Mouse (Mus musculus) macrophage (primary cell): ENCODE results near the gene Dppa3. TPM values are rescaled to one million over a fixed set of nuclear protein-coding genes. Genes with fewer than 3 reads are reported as not detected.

ENCODE experiments used
- H3K27ac ChIP-seq: fragments of 350-480 bp; formaldehyde crosslinking; 2 replicates; pipeline ENCODE4 v1.9.0; 2021
- H3K36me3 ChIP-seq: fragments of 350-480 bp; formaldehyde crosslinking; 2 replicates; pipeline ENCODE4 v1.9.0; 2021; ENCODE audit errors: inconsistent target
- H3K4me3 ChIP-seq: fragments of 350-480 bp; formaldehyde crosslinking; 2 replicates; pipeline ENCODE4 v1.9.0; 2021; ENCODE audit errors: inconsistent target
- H3K79me2 ChIP-seq: fragments of 350-480 bp; formaldehyde crosslinking; 2 replicates; pipeline ENCODE4 v1.9.0; 2021; ENCODE audit errors: inconsistent target
- WGBS: methylation state at CpG from one replicate; pipeline ENCODE4 v1.1.7; 2026; ENCODE audit warnings: inconsistent platforms; ENCODE audit not compliant: missing documents; 5-methylcytosine and 5-hydroxymethylcytosine counted together
- polyA plus RNA-seq: library from polyadenylated mRNA; stranded (reverse); fragments of 250-400 nt; gene quantifications from 3 replicates; pipeline ENCODE4 v1.2.4, GENCODE M21; 2018; ENCODE audit warnings: inconsistent platforms
- total RNA-seq, 78 experiments: library from RNA; depleted of rRNA; stranded (reverse); fragments of 250-400 nt; gene quantifications; 1 replicate in 9 of 78; 2 replicates in 24 of 78; 3 replicates in 43 of 78; 4 replicates in 2 of 78; pipeline ENCODE4 v1.2.4; 2018; ENCODE audit warnings: inconsistent platforms in 56 of 78

The Dppa3 gene
- total RNA-seq (2018; cell fraction: chromatin; rRNA removed), result 1 to 10 TPM in 6 of 26 experiments, not detected in 20; 1.1 to 3.8 (median 1.5) TPM
- 1 to 10 TPM in 5 of 26 experiments, under 1 TPM in 20, not detected in 1; 0.29 to 1.3 (median 0.58) TPM for total RNA-seq (2018; cell fraction: cytosol; rRNA removed)
- 1 to 10 TPM in 15 of 26 experiments, under 1 TPM in 2, not detected in 9; 0.86 to 5.5 (median 1.8) TPM for total RNA-seq (2018; cell fraction: nucleus; rRNA removed)
- 1.3 to 3.4 TPM (median 1.4 TPM) in 3 replicates for polyA plus RNA-seq

DNA sequence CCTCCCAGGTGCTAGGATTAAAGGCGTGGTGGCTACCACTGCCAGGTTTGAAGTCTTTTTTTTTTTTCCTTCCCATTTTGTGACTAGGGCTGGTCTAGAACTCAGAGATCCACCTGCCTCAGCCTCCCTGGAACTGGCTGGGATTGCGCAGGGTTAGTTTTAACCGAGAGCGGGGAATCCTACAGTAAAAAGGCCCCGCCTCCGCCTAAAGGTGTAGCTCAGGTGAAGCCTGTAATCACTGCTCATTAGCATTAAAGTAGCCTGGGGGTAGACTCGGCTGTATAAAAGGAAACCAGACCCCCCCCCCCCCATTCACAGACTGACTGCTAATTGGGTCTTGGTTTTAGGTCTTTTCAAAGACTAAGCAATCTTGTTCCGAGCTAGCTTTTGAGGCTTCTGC is at the start of gene Dppa3:
Gene Dppa3 (plus strand): TSS at position 301 of the 400 bp plus-strand sequence.
- 0 out of 2 replicates have a peak within 1 kb of the TSS, but pooled peaks have one; percentile 48 for H3K27ac ChIP-seq
- H3K79me2 ChIP-seq, result no peaks in the 10 kb centered on the region
- no peaks in the 10 kb centered on the region for H3K36me3 ChIP-seq
- WGBS, result 88% methylated on average over 7 of the region's 8 CpGs
- no peak within 1 kb of the TSS; the same call in 1 of the 2 replicates for H3K4me3 ChIP-seq

DNA sequence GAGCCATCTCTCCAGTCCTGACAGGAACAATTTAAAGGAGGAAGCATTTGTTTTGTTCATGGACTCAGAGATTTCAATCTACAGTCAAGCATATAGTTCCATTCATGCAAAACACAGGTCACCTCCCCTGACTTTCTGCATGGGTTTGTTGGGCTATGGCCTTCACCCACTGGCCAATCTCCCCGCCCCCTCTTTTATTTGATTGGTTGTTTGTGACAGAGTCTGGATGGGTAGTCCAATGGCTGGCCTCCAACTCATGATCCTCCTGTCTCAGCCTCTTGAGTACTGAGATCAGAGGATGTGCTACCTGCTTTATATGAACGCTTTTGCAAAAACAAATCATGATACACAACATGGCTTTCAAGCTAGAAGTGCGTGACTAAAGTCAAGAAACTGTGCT is 49.2 kb upstream of the Dppa3 start:
- 100% methylated on average over 2 of the region's 3 CpGs for WGBS
- Histone ChIP-seq H3K27ac (no peak overlapping the region), H3K79me2 (no peaks in the 10 kb centered on the region), H3K4me3 (no peak overlapping the region), H3K36me3 (peaks cover 35% of the 10 kb centered on the region)

DNA sequence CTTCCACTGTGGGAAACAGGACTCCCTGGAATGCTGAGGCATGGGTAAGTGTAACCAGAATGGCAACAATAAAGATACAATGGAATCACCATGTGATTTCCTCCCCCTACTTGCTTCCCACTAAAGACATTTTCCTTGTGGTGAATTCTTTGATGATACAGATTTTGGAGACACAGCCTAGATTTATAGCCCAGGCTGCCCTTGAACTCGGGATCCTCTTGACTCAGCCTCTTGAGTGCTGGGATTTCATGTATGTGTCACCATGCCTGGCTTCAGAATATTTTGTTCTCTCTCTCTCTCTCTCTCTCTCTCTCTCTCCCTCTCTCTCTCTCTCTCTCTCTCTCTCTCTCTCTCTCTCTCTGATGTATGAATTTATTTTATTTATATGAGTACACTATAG is 47.1 kb upstream of the Dppa3 start:
- no peak overlapping the region for H3K27ac ChIP-seq
- no peaks in the 10 kb centered on the region for H3K79me2 ChIP-seq
- WGBS, result 86% methylated on average over 1 of the region's 1 CpGs
- H3K4me3 ChIP-seq, result no peak overlapping the region
- H3K36me3 ChIP-seq, result peaks cover 35% of the 10 kb centered on the region

DNA sequence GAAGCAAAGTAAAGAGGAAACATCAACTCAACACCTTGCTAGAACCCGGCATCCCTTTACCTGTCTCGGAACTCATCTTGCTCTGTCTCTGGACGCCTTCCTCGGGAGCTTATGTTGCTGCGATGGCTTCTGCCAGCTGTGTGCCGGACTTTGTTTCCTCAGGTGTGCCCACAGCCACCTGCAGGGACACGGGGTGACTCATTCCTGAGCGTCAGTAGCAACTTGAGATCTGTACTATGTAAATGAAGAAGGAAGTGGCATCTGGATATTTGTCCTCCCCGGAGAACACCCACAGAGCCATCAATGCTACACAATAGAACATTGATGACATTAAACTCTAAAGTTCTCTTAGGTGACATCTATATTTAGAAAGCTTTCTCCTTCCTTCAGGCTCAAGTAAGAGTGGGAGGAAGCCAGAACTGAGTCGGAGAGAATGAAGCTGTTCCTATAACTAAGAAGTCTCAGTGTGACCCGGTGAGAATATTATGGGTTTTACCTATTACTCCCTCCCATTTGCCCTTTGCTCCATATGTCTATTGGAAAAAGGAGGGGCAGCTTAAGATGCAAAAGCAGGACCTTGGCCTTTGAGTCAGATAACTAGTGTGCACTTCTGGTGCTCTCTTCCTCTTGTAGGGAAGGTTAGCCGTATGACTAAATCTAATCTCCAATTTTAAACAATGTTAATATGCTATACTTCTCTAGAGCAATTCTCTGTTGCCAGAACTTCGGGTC is 35.0 kb upstream of the Dppa3 start:
- H3K36me3 ChIP-seq, result peaks cover 72% of the 10 kb centered on the region

DNA sequence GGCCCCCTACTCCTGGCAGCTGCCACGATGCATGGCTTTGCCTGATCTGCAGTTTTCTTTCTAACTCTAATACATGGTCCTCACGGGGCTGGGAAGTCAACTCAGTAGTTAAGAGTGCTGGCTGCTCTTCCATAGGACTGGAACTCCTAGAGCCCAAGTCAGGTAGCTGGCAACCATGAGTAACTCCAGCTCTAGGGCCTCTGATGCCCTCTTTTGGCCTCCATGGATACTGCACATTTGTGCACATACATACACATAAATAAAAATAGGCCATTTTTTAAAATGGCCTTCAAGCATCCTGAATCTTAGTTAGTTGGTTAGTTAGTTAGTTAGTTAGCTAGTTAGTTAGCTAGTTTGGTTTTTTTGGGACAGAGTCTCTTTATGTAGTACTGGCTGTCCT is 33.3 kb upstream of the Dppa3 start:
- H3K27ac ChIP-seq, result peak overlapping the region; percentile 28
- H3K36me3 ChIP-seq, result peaks cover 59% of the 10 kb centered on the region
- peaks cover 99% of the 10 kb centered on the region for H3K79me2 ChIP-seq
- 88% methylated on average over 2 of the region's 2 CpGs for WGBS
- no peak overlapping the region for H3K4me3 ChIP-seq

More for the DNA sequence above, 35.0 kb upstream of the Dppa3 start:
- H3K4me3 ChIP-seq, result no peak overlapping the region
- WGBS, result 91% methylated on average over 11 of the region's 13 CpGs
- H3K27ac ChIP-seq, result no peak overlapping the region
- peaks cover 88% of the 10 kb centered on the region for H3K79me2 ChIP-seq

DNA sequence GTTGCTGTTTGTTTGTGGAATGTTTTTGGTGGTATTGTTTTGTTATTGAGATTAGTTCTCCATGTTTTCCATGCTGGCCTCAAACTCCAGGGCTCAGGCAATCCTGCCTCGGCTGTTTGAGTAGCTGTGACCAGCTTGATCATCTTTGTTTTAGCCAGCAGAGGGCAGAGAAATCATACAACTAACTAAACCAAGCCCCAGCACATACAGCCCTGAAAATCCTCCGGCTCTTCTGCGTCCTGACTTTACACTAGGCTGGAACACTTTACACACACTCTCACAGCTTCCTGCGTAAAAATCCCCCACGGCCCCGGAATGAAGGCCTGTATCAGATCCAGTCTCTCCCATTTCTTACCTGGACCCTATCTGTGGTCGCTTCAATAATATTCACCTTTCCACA is 30.6 kb upstream of the Dppa3 start:
- Histone ChIP-seq H3K79me2 (peaks cover 100% of the 10 kb centered on the region), H3K4me3 (peak overlapping the region; percentile 77; the same call in 1 of the 2 replicates), H3K36me3 (peaks cover 42% of the 10 kb centered on the region), H3K27ac (peak overlapping the region; percentile 99)
- WGBS, result 48% methylated on average over 7 of the region's 7 CpGs

DNA sequence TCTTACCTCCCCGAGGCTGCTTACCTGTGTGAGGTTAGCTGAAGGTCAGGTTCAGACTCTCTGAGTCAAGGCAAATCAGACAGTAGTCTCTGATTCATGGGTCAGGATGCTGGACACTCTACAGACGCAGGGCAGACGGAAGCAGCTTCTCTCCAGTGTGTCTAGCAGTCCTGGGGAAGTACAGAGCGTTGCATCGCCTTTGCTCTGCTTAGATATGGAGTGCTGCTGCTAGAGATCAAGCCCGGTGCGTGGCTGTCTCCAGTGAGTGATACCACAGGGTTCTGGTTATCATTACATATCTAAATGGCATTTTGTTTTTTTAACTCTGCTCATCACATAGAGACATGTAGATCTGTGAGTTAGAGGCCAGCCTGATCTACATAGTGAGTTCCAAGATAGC is 29.6 kb upstream of the Dppa3 start:
- peak overlapping the region; percentile 77; the same call in 1 of the 2 replicates for H3K4me3 ChIP-seq
- WGBS, result 90% methylated on average over 3 of the region's 7 CpGs
- H3K36me3 ChIP-seq, result peaks cover 34% of the 10 kb centered on the region
- peaks cover 100% of the 10 kb centered on the region for H3K79me2 ChIP-seq
- peak overlapping the region; percentile 99 for H3K27ac ChIP-seq

DNA sequence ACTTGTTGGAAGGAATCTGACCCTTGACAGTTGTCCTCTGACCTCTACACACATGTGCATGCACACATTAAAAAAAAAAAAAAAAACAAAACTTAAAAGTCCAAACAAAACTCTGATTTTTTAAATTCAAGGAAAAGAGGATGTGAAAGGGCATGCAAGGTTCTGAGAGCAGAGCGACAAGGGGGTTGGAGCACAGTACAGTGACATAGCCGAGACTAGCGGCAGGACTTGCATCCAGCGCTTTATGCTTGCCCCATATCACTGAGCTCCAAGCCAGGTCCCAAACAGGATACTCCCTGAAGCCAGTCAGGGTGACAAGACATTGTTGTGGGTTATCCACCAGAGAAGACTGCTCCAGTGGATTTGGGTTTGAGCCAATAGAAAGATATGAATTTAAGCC is 28.2 kb upstream of the Dppa3 start:
- H3K79me2 ChIP-seq, result peaks cover 91% of the 10 kb centered on the region
- H3K4me3 ChIP-seq, result peak overlapping the region; percentile 77
- WGBS, result 46% methylated on average over 4 of the region's 4 CpGs
- H3K36me3 ChIP-seq, result peaks cover 20% of the 10 kb centered on the region
- H3K27ac ChIP-seq, result peak overlapping the region; percentile 99

DNA sequence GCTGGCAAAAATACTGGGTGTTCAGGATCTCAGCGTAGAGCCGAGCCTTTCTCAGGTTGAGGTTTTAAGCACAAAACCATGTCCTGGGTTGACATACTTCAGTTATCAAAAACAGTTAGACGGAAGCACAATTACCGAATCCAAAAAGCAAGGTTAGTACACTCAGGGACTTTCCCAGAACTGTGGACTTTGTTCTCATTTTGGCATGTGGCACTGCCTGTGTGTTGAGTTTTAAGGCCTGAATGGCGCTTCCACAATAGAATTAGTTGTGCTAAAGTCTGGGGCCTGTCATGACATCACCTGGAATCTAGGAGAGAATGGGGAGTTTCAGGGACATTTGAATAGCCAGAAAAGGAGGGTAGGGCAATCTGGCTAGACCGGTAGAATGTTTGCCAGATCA is 27.8 kb upstream of the Dppa3 start:
- Histone ChIP-seq H3K79me2 (peaks cover 88% of the 10 kb centered on the region), H3K4me3 (peak overlapping the region; percentile 77), H3K27ac (peak overlapping the region; percentile 99), H3K36me3 (peaks cover 18% of the 10 kb centered on the region)
- 93% methylated on average over 6 of the region's 6 CpGs for WGBS

DNA sequence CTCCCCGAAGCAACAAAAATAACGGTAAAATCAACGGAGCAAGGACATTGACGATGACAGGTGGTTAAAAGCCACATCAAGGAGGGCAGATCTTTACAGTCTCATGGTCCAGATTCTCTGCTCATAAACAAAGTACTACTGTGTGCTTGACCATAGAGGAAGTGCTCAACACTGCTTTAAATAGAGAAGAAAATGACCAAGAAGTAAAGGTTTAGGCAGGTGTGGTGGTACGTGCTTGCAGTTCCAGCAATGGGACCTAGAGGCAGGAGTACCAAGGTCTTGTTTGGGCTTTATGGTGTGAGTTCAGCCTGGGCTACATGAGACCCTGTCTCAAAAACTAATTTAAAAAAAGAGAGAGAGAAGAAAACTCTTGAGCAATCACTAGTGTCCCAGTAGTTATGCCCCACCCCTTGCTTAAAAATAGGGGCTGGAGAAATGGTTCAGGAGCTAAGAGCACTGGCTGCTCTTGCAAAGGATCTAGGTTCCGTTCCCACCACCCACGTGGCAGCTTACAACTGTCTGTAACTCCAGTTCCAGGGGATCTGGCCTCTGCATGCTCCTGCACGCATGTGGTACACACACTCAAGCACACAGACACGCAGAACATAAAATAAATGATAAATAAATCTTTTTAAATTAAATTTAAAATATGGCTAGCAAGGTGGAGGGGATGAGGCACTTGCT is 27.0 kb upstream of the Dppa3 start:
- 67% methylated on average over 9 of the region's 9 CpGs for WGBS
- Histone ChIP-seq H3K27ac (peak overlapping the region; percentile 99), H3K4me3 (peak overlapping the region; percentile 77), H3K79me2 (peaks cover 87% of the 10 kb centered on the region), H3K36me3 (peaks cover 10% of the 10 kb centered on the region; the same call in 1 of the 2 replicates)

DNA sequence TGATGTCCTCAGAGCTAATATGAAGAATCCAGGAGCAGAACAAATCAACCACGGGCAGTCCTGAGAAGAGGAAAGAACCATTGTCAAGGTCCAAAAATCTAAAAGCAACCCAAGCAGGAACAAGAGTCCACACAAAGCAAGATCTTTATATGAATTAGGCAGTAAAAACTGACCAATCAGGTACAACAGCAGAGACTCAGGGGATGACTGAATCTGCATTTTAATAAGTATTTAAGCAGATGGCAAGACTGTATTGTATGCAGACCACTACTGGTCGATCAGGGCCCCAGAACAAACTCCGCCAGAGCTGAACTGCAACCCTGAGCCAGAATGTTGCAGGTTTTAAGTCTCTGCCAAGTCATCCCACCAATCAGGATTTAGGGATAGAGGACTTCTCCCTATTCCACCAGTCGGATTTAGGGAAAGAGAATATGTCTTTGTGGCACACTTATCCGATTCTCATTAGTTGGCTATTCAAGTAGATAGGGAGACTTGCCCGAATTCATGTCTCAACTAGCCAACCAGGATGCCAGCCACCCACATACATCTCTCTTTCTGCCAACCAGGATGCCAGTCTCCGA is 26.1 kb upstream of the Dppa3 start:
- H3K27ac ChIP-seq, result peak overlapping the region; percentile 99
- H3K4me3 ChIP-seq, result peak overlapping the region; percentile 77
- WGBS, result 96% methylated on average over 5 of the region's 7 CpGs
- peaks cover 78% of the 10 kb centered on the region for H3K79me2 ChIP-seq
- H3K36me3 ChIP-seq, result peaks cover 5% of the 10 kb centered on the region; the same call in 1 of the 2 replicates

DNA sequence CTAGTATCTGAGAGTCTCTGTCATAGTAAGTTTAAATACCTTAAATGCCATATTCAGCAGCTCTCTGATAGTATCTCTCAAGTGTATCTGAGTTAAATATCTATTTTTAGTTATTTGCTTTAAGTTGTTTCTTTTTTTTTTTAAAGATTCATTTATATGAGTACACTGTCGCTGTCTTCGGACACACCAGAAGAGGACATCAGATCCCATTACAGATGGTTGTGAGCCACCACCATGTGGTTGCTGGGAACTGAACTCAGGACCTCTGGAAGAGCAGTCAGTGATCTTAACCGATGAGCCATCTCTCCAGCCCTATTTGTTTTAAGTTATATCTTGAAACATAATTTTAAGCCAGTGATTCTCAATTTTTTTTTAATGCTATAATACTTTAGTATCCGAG is 25.2 kb upstream of the Dppa3 start:
- peak overlapping the region; percentile 99 for H3K27ac ChIP-seq
- peak overlapping the region; percentile 77 for H3K4me3 ChIP-seq

DNA sequence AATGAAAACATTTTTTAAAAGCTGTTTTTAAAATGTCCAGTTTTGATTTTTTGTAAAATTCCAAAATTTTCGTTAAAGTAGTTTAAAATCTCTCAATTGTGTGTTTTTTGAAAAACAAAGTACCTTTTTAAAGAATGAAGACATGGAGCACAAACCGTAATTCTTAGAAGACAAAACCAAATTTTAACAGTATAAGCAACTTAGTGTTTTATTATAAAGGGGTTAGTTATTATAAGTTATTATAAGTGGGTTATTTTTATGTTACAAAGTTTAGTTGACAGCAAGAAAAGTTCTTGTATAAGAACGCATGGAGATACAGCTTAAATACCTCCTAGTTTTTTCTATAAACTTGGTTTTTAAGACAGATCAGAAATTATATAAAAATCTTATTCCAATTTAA is 24.6 kb upstream of the Dppa3 start:
- Histone ChIP-seq H3K36me3 (peaks cover 5% of the 10 kb centered on the region; the same call in 1 of the 2 replicates), H3K4me3 (peak overlapping the region; percentile 77), H3K27ac (peak overlapping the region; percentile 99), H3K79me2 (peaks cover 63% of the 10 kb centered on the region)
- WGBS, result 51% methylated on average over 3 of the region's 3 CpGs

More for the DNA sequence above, 25.2 kb upstream of the Dppa3 start:
- Histone ChIP-seq H3K36me3 (peaks cover 5% of the 10 kb centered on the region; the same call in 1 of the 2 replicates), H3K79me2 (peaks cover 69% of the 10 kb centered on the region)
- WGBS, result 66% methylated on average over 4 of the region's 4 CpGs

DNA sequence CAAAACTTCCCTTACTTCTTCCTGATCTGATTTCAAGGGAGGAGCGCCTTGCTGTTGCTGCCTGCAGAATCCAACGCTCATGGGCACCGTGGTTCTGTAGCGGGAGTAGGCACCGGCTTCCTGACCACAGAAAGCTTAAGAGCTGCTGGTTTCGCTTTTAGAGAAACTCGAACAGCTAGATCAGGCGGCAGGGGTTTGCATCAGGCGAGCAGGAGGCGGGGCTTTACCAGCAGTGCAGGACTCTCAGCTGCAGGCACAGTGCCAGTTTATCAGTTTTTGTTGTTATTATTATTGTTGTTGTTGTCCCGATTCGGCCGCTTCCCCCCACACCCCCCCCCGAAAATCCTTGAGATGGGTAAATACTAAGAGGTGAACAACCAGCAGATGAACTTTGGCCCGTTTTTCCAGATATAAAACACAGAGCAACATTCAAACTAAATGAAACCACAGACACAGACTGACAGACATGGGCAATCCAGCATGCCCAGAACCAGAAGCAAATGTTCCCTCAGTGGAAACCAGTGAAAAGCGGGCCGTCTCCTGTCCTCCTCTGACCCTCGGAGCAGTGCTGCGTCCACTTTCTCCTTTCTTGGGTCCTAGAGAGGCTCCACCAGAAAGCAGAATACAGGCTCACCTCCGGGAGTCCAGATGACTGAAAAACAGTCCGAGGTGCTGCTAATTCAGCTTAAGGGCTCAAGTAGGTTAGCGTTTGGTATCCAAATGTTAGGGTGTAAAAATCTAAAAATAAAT is 23.8 kb upstream of the Dppa3 start, which contains the start of gene Apobec1:
Gene Apobec1 (minus strand): TSS at position 203 of the 750 bp plus-strand sequence.
- Histone ChIP-seq H3K36me3 (peaks cover 5% of the 10 kb centered on the region; the same call in 1 of the 2 replicates), H3K27ac (peak within 1 kb of the TSS; percentile 99), H3K4me3 (peak within 1 kb of the TSS; percentile 77), H3K79me2 (peaks cover 55% of the 10 kb centered on the region)
- WGBS, result 0% methylated on average over 16 of the region's 22 CpGs
